Mouse (Mus musculus) intestine, embryonic 16.5 days (tissue): ENCODE measurements around the gene Stub1. TPM values are rescaled to one million over a fixed set of nuclear protein-coding genes. Genes with fewer than 3 reads are reported as not detected.

Source experiments
- ATAC-seq: fragments of 200-750 bp; cut with Nextera tagmentation; 2 replicates; pipeline ENCODE4 v1.8.0; 2017; ENCODE audit warnings: moderate TSS enrichment, moderate library complexity
- H3K27ac ChIP-seq: fragments of 300-500 bp; sonication (generic); 2 replicates; pipeline ENCODE4 v1.5.1; 2014; ENCODE audit warnings: mild to moderate bottlenecking, low read length
- H3K27me3 ChIP-seq: fragments of 300-500 bp; sonication (generic); replicated peaks from 2 replicates; pipeline ENCODE4 v1.6.1; 2014; ENCODE audit warnings: low read length, control low read depth, mixed read lengths; ENCODE audit not compliant: control insufficient read depth, insufficient read depth
- H3K36me3 ChIP-seq: fragments of 300-500 bp; sonication (generic); 2 replicates; pipeline ENCODE4 v1.6.1; 2014; ENCODE audit warnings: low read length, control low read depth; ENCODE audit not compliant: control insufficient read depth, insufficient read depth
- H3K4me1 ChIP-seq: fragments of 300-500 bp; sonication (generic); 2 replicates; pipeline ENCODE4 v1.6.1; 2014; ENCODE audit warnings: low read length, control low read depth, mixed read lengths; ENCODE audit not compliant: control insufficient read depth, insufficient read depth
- H3K4me2 ChIP-seq: fragments of 300-500 bp; sonication (generic); 2 replicates; pipeline ENCODE4 v1.6.1; 2014; ENCODE audit warnings: low read depth, low read length, control low read depth
- H3K4me3 ChIP-seq: fragments of 300-500 bp; sonication (generic); 2 replicates; pipeline ENCODE4 v1.5.1; 2014; ENCODE audit warnings: mild to moderate bottlenecking, low read length
- H3K9ac ChIP-seq: fragments of 300-500 bp; sonication (generic); 2 replicates; pipeline ENCODE4 v1.6.1; 2014; ENCODE audit warnings: low read depth, low read length
- H3K9me3 ChIP-seq: fragments of 300-500 bp; sonication (generic); 2 replicates; pipeline ENCODE4 v1.6.1; 2016; ENCODE audit warnings: low read length, control low read depth; ENCODE audit not compliant: control insufficient read depth
- WGBS: fragments of 180-500 bp; shearing (Covaris S2); extraction: QIAGEN DNeasy Blood & Tissue Kit; methylation state at CpG from one replicate; pipeline ENCODE4 v1.1.7; 2014; 5-methylcytosine and 5-hydroxymethylcytosine counted together
- polyA plus RNA-seq: library from polyadenylated mRNA; unstranded; fragments of >200 nt; fragmentation: Nextera tagmentation; extraction: Ambion mirVana; gene quantifications from 2 replicates; pipeline ENCODE4 v1.2.1, GENCODE M21; 2015

Stub1 gene
- polyA plus RNA-seq, 1 experiment from 2014 or later: 321 TPM

- no peak overlapping the region for H3K27ac ChIP-seq
- H3K4me2 ChIP-seq: no peak overlapping the region
These were observed 30.5 kb upstream of the Stub1 start for GRCm38 (mm10) chr17:25863681-25864080.

GRCm38 (mm10) chr17:25861704-25862612 is 28.8 kb upstream of the Stub1 start:
- H3K4me1 ChIP-seq: peaks cover 27% of the 10 kb centered on the region
- peak overlapping the region; percentile 96 for H3K4me2 ChIP-seq
- no peaks in the 10 kb centered on the region for H3K27me3 ChIP-seq
- no peaks in the 10 kb centered on the region for H3K36me3 ChIP-seq
- peak overlapping the region; percentile 78 for H3K27ac ChIP-seq
- 11% methylated on average over 6 of the region's 6 CpGs for WGBS
- peak overlapping the region; percentile 75 for H3K4me3 ChIP-seq
- H3K9ac ChIP-seq: peak overlapping the region; percentile 86
- no peak; the same call in 1 of the 2 replicates for ATAC-seq
- no peaks in the 10 kb centered on the region for H3K9me3 ChIP-seq

More at GRCm38 (mm10) chr17:25863681-25864080, 30.5 kb upstream of the Stub1 start:
- Histone ChIP-seq H3K9ac (no peak overlapping the region), H3K4me3 (no peak overlapping the region), H3K36me3 (no peaks in the 10 kb centered on the region), H3K27me3 (no peaks in the 10 kb centered on the region), H3K9me3 (no peaks in the 10 kb centered on the region), H3K4me1 (peaks cover 35% of the 10 kb centered on the region)
- ATAC-seq: no peak
- 84% methylated on average over 6 of the region's 6 CpGs for WGBS

- 2% methylated on average over 65 of the region's 65 CpGs for WGBS
- Histone ChIP-seq H3K4me2 (peak within 1 kb of the TSS; percentile 96), H3K4me3 (peak within 1 kb of the TSS; percentile 75), H3K9me3 (no peaks in the 10 kb centered on the region), H3K9ac (peak within 1 kb of the TSS; percentile 86), H3K36me3 (no peaks in the 10 kb centered on the region), H3K27me3 (no peaks in the 10 kb centered on the region), H3K4me1 (peaks cover 24% of the 10 kb centered on the region), H3K27ac (peak within 1 kb of the TSS; percentile 78)
- peak; percentile 92 for ATAC-seq
These were observed 27.9 kb upstream of the Stub1 start, which contains the start of gene Wdr90 for GRCm38 (mm10) chr17:25860832-25861703. TSS of gene Wdr90 (minus strand) at chr17:25861501.

- ATAC-seq: no peak
- Histone ChIP-seq H3K4me3 (0 out of 2 replicates have a peak overlapping the region, but pooled peaks have one; percentile 75), H3K9me3 (no peaks in the 10 kb centered on the region), H3K27ac (no peak overlapping the region), H3K4me1 (peaks cover 21% of the 10 kb centered on the region), H3K27me3 (no peaks in the 10 kb centered on the region), H3K9ac (peak overlapping the region; percentile 86), H3K36me3 (no peaks in the 10 kb centered on the region), H3K4me2 (0 out of 2 replicates have a peak overlapping the region, but pooled peaks have one; percentile 96)
- WGBS: 87% methylated on average over 6 of the region's 6 CpGs
These were observed 27.0 kb upstream of the Stub1 start for GRCm38 (mm10) chr17:25860229-25860628.

GRCm38 (mm10) chr17:25844396-25844901 is 11.2 kb upstream of the Stub1 start, which contains the start of gene Rhot2:
TSS of gene Rhot2 (minus strand) at chr17:25844851.
- H3K4me1 ChIP-seq: peaks cover 13% of the 10 kb centered on the region
- H3K27me3 ChIP-seq: no peaks in the 10 kb centered on the region
- peak; percentile 97 for ATAC-seq
- peak within 1 kb of the TSS; percentile 85 for H3K4me3 ChIP-seq
- H3K27ac ChIP-seq: peak within 1 kb of the TSS; percentile 86
- WGBS: under 1% methylated on average over 21 of the region's 21 CpGs
- H3K36me3 ChIP-seq: peaks cover 14% of the 10 kb centered on the region; the same call in 1 of the 2 replicates
- no peaks in the 10 kb centered on the region for H3K9me3 ChIP-seq
- peak within 1 kb of the TSS; percentile 93 for H3K9ac ChIP-seq
- H3K4me2 ChIP-seq: peak within 1 kb of the TSS; percentile 79

- ATAC-seq: peak; percentile 57
- H3K36me3 ChIP-seq: peaks cover 19% of the 10 kb centered on the region; the same call in 1 of the 2 replicates
- no peaks in the 10 kb centered on the region for H3K9me3 ChIP-seq
- H3K9ac ChIP-seq: peak overlapping the region; percentile 93
- peaks cover 13% of the 10 kb centered on the region for H3K4me1 ChIP-seq
- no peaks in the 10 kb centered on the region for H3K27me3 ChIP-seq
- peak overlapping the region; percentile 85 for H3K4me3 ChIP-seq
- 2% methylated on average over 38 of the region's 38 CpGs for WGBS
- peak overlapping the region; percentile 86 for H3K27ac ChIP-seq
- H3K4me2 ChIP-seq: peak overlapping the region; percentile 79
These were observed 10.6 kb upstream of the Stub1 start for GRCm38 (mm10) chr17:25843636-25844395.

- Histone ChIP-seq H3K4me1 (peaks cover 13% of the 10 kb centered on the region), H3K36me3 (peaks cover 19% of the 10 kb centered on the region; the same call in 1 of the 2 replicates), H3K27ac (no peak overlapping the region), H3K9me3 (no peaks in the 10 kb centered on the region), H3K4me2 (peak overlapping the region; percentile 79), H3K4me3 (peak overlapping the region; percentile 85), H3K9ac (peak overlapping the region; percentile 93), H3K27me3 (no peaks in the 10 kb centered on the region)
- WGBS: 92% methylated on average over 4 of the region's 4 CpGs
- no peak for ATAC-seq
These were observed 9.9 kb upstream of the Stub1 start for GRCm38 (mm10) chr17:25843122-25843521.

- H3K9ac ChIP-seq: no peak overlapping the region
- WGBS: 85% methylated on average over 3 of the region's 3 CpGs
- no peak overlapping the region for H3K27ac ChIP-seq
- H3K4me2 ChIP-seq: no peak overlapping the region
- H3K4me1 ChIP-seq: peaks cover 15% of the 10 kb centered on the region
- no peak for ATAC-seq
- H3K27me3 ChIP-seq: no peaks in the 10 kb centered on the region
- no peak overlapping the region for H3K4me3 ChIP-seq
- H3K36me3 ChIP-seq: peaks cover 19% of the 10 kb centered on the region; the same call in 1 of the 2 replicates
- no peaks in the 10 kb centered on the region for H3K9me3 ChIP-seq
These were observed 9.3 kb upstream of the Stub1 start for GRCm38 (mm10) chr17:25842509-25842908.
